Mouse (Mus musculus) G1E (cell line): ENCODE data around the gene Ipo7. TPM values are rescaled to one million over a fixed set of nuclear protein-coding genes. Genes with fewer than 3 reads are reported as not detected.
"Not testable (repeated sequence)": the region's sequence is repeated elsewhere in the genome, so short reads cannot be mapped to it uniquely, and the experiment has no call there.

Source experiments
- ATAC-seq: 2 replicates; pipeline ENCODE4 v1.8.0; 2016; ENCODE audit warnings: mild to moderate bottlenecking; ENCODE audit not compliant: insufficient number of reproducible peaks, poor library complexity, low FRiP score, severe bottlenecking; ENCODE audit errors: extremely low read depth
- DNase-seq: peaks from one replicate; pipeline ENCODE4 v3.0.0; 2012; ENCODE audit warnings: low spot score
- H3K27me3 ChIP-seq: 2 replicates; pipeline ENCODE4 v1.6.1; 2012; ENCODE audit warnings: mild to moderate bottlenecking, low read length, inconsistent platforms; ENCODE audit not compliant: insufficient read depth
- H3K36me3 ChIP-seq: replicated peaks from 2 replicates; pipeline ENCODE3; 2012; ENCODE audit warnings: mild to moderate bottlenecking, inconsistent platforms
- H3K4me1 ChIP-seq: 2 replicates; pipeline ENCODE4 v1.6.1; 2012; ENCODE audit warnings: low read depth, low read length, inconsistent platforms, mixed read lengths; ENCODE audit not compliant: insufficient read depth
- H3K4me3 ChIP-seq: 2 replicates; pipeline ENCODE4 v1.5.1; 2012; ENCODE audit warnings: low read depth, mild to moderate bottlenecking, inconsistent platforms, low read length, moderate library complexity, mixed read lengths
- H3K9me3 ChIP-seq: replicated peaks from 2 replicates; pipeline ENCODE4 v1.6.1; 2012; ENCODE audit warnings: inconsistent platforms
- CTCF ChIP-seq: IDR thresholded peaks from 2 replicates; pipeline ENCODE4 v1.5.1; 2012; ENCODE audit warnings: low read depth, low read length, inconsistent platforms, mixed read lengths
- GATA1 ChIP-seq: IDR thresholded peaks from 2 replicates; pipeline ENCODE4 v1.6.1; 2012; ENCODE audit warnings: borderline replicate concordance, low read length, inconsistent platforms, mixed read lengths
- GATA2 ChIP-seq: IDR thresholded peaks from 2 replicates; pipeline ENCODE4 v1.6.1; 2012; ENCODE audit warnings: low read depth, low read length, inconsistent platforms, borderline replicate concordance
- POLR2AphosphoS5 ChIP-seq: IDR thresholded peaks from 2 replicates; pipeline ENCODE4 v1.6.1; 2012; ENCODE audit warnings: low read depth, low read length, inconsistent platforms; ENCODE audit not compliant: insufficient replicate concordance
- TAL1 ChIP-seq: conservative IDR thresholded peaks from 2 replicates; pipeline ENCODE4 v1.6.1; 2012; ENCODE audit warnings: low read depth, low read length, inconsistent platforms, mixed read lengths
- polyA plus RNA-seq: library from polyadenylated mRNA; stranded (reverse); fragments of >175 nt; gene quantifications from 2 replicates; pipeline ENCODE4 v1.2.3, GENCODE M21; 2012
- total RNA-seq, 2 experiments: library from RNA; stranded (forward) in 1 of 2; stranded (reverse) in 1 of 2; fragments of 200-1000 nt in 1 of 2; fragments of >200 nt in 1 of 2; fragmentation: Nextera tagmentation in 1 of 2; gene quantifications; 2 replicates each; pipeline ENCODE4 v1.2.3; 2014 to 2017

Gene Ipo7
- total and polyA plus RNA-seq, 3 experiments, result 69.2 to 157 (median 98.0) TPM

DNA sequence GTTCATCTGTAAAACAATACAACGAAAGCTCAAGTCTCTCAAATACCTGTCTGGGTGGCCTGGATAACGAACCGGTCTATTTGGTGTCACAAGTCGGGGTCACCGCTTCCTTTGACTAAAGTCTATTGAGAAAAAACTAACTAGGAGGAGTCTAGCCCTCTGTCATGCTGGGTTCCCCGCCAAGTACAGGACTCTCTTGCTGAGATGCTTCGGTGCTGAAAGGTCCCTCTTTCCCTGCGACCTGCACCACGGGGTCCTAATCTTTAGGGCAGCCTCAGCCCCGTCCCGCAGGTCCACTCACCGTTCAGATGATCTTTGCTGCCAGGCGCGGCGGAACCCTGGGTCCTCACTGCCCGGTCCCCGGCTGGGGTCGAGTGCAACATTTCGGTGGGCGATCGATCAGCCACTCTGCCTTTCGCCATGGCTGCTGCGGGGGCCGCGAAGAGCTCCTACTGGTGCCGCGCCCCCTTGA lies 32.4 kb upstream of the Ipo7 start:
- H3K36me3 ChIP-seq, result peaks cover 29% of the 10 kb centered on the region

DNA sequence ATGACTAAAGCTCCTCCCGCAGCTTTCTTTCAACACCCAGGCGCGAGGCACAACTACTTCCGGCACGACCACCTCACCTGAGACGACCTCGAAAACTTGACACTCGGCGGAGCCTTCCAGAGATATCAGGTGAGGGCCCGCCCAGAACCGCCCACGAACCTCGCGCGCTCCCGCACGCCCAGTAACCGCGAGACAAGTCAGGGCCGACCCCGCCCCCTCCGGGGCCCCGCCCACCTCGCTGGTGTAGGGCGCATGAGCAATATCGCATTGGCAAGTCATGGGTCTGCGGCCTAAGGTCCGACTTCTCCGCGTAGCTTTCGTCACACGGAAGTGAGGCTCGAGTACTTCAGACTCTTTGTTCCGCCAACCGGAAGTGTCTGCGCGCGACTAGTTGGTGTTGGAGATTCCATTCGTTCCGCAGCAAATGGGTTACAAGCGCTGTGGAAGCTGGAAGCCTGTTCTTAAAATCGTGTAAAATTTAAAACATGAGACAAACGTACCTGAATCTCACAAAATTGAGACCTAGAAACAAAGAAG lies 31.9 kb upstream of the Ipo7 start:
- Histone ChIP-seq H3K36me3 (peaks cover 28% of the 10 kb centered on the region), H3K27me3 (peaks cover 4% of the 10 kb centered on the region)
- ATAC-seq, result peak; percentile 97

More for the DNA sequence above, 32.4 kb upstream of the Ipo7 start:
- peaks cover 19% of the 10 kb centered on the region for H3K4me1 ChIP-seq
- DNase-seq, result no peak
- H3K9me3 ChIP-seq, result no peaks in the 10 kb centered on the region
- H3K4me3 ChIP-seq, result peak overlapping the region; percentile 79
- ATAC-seq, result no peak
- H3K27me3 ChIP-seq, result peaks cover 3% of the 10 kb centered on the region; the same call in 1 of the 2 replicates
- no peak for TF ChIP-seq TAL1
- TF ChIP-seq GATA2, result no peak
- TF ChIP-seq GATA1, result no peak
- no peak for TF ChIP-seq CTCF
- no peak for TF ChIP-seq POLR2AphosphoS5

GRCm38 (mm10) chr7:109986775-109987174 lies 31.3 kb upstream of the Ipo7 start, which contains the start of gene Tmem41b:
Gene Tmem41b (minus strand): TSS chr7:109986929.
- peaks cover 19% of the 10 kb centered on the region for H3K4me1 ChIP-seq
- DNase-seq, H3K9me3 ChIP-seq, H3K27me3 ChIP-seq, ATAC-seq: not testable (repeated sequence)
- peaks cover 22% of the 10 kb centered on the region for H3K36me3 ChIP-seq
- peak within 1 kb of the TSS; percentile 79 for H3K4me3 ChIP-seq

More for the DNA sequence above, 31.9 kb upstream of the Ipo7 start:
- no peaks in the 10 kb centered on the region for H3K9me3 ChIP-seq
- no peak for TF ChIP-seq POLR2AphosphoS5
- no peak for TF ChIP-seq CTCF
- no peak for TF ChIP-seq TAL1
- peak overlapping the region; percentile 79 for H3K4me3 ChIP-seq
- DNase-seq, result peak; percentile 72
- H3K4me1 ChIP-seq, result peaks cover 19% of the 10 kb centered on the region

- no peak for TF ChIP-seq GATA2
- no peak for TF ChIP-seq GATA1
- no peak for TF ChIP-seq TAL1
- no peak for TF ChIP-seq POLR2AphosphoS5
- TF ChIP-seq CTCF, result no peak
- no peak for ATAC-seq
These were observed 26.8 kb upstream of the Ipo7 start for GRCm38 (mm10) chr7:109991286-109991685.

GRCm38 (mm10) chr7:109993157-109993959 lies 24.7 kb upstream of the Ipo7 start:
- no peak overlapping the region for H3K4me3 ChIP-seq
- H3K36me3 ChIP-seq, result no peaks in the 10 kb centered on the region
- H3K4me1 ChIP-seq, result peaks cover 8% of the 10 kb centered on the region
- H3K27me3 ChIP-seq, result peaks cover 45% of the 10 kb centered on the region
- ATAC-seq, result no peak
- TF ChIP-seq GATA1 (no peak), CTCF (no peak), GATA2 (no peak), POLR2AphosphoS5 (no peak), TAL1 (no peak)
- DNase-seq, result no peak
- no peaks in the 10 kb centered on the region for H3K9me3 ChIP-seq

More at GRCm38 (mm10) chr7:109991286-109991685, 26.8 kb upstream of the Ipo7 start:
- Histone ChIP-seq H3K27me3 (peaks cover 27% of the 10 kb centered on the region), H3K4me1 (peaks cover 11% of the 10 kb centered on the region), H3K36me3 (no peaks in the 10 kb centered on the region), H3K4me3 (no peak overlapping the region), H3K9me3 (no peaks in the 10 kb centered on the region)
- DNase-seq, result no peak

DNA sequence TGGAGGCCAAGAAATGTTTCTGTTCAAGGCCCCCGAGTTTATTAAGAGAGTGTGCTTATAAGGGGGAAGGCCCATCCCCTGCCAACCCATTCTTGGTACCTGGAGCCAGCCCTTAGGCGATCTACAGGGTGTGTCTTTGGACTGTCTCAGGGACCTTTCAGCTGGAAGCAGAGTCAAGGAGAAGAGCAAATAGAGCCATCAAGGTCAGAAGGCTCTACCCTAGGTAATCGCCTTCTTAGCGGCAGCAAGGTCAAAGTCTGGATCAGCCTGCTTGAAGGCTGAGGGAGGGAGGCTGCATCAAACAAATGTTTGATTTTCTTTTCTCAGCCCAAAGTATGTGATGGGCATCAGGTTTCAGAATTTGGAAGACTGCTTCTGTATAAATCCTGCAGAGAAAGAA lies 19.7 kb upstream of the Ipo7 start:
- ATAC-seq (no peak), DNase-seq (no peak)
- H3K4me3 ChIP-seq, result no peak overlapping the region
- TF ChIP-seq POLR2AphosphoS5 (no peak), GATA1 (no peak), GATA2 (no peak), TAL1 (no peak), CTCF (no peak)
- H3K9me3 ChIP-seq, result no peaks in the 10 kb centered on the region
- H3K36me3 ChIP-seq, result no peaks in the 10 kb centered on the region
- H3K27me3 ChIP-seq, result peaks cover 57% of the 10 kb centered on the region
- H3K4me1 ChIP-seq, result peaks cover 3% of the 10 kb centered on the region; the same call in 1 of the 2 replicates
